Mouse (Mus musculus) midbrain, embryonic 12.5 days (tissue): ENCODE measurements at regions not wholly inside any gene's neighbourhood (a gene's known extent, or its start where the extent isn't known, plus 50 kb on each side); places are given as distances from the start of the nearest gene placed in this dataset.
A peak's percentile ranks its signal among the peaks of the same experiment; 100 is the strongest.

Experiments
- ATAC-seq: fragments of 200-750 bp; cut with Nextera tagmentation; 2 replicates; pipeline ENCODE4 v1.8.0; 2017; ENCODE audit warnings: low read depth, moderate TSS enrichment, moderate library complexity; ENCODE audit not compliant: low FRiP score
- H3K27ac ChIP-seq: fragments of 300-500 bp; sonication (generic); replicated peaks from 2 replicates; pipeline ENCODE4 v1.5.1; 2016; ENCODE audit warnings: mild to moderate bottlenecking
- H3K27me3 ChIP-seq: fragments of 300-500 bp; sonication (generic); 2 replicates; pipeline ENCODE4 v1.6.1; 2016; ENCODE audit warnings: mild to moderate bottlenecking
- H3K36me3 ChIP-seq: fragments of 300-500 bp; sonication (generic); 2 replicates; pipeline ENCODE4 v1.6.1; 2016
- H3K4me1 ChIP-seq: fragments of 300-500 bp; sonication (generic); 2 replicates; pipeline ENCODE4 v1.6.1; 2016
- H3K4me2 ChIP-seq: fragments of 300-500 bp; sonication (generic); replicated peaks from 2 replicates; pipeline ENCODE4 v1.6.1; 2016; ENCODE audit warnings: mild to moderate bottlenecking, moderate library complexity
- H3K4me3 ChIP-seq: fragments of 300-500 bp; sonication (generic); 2 replicates; pipeline ENCODE4 v1.5.1; 2016; ENCODE audit warnings: mild to moderate bottlenecking
- H3K9ac ChIP-seq: fragments of 300-500 bp; sonication (generic); replicated peaks from 2 replicates; pipeline ENCODE4 v1.6.1; 2016; ENCODE audit warnings: mild to moderate bottlenecking, moderate library complexity
- H3K9me3 ChIP-seq: fragments of 300-500 bp; sonication (generic); 2 replicates; pipeline ENCODE4 v1.6.1; 2016; ENCODE audit warnings: mild to moderate bottlenecking
- whole genome bisulfite sequencing: fragments of 180-500 bp; shearing (Covaris S2); methylation state at CpG from one replicate; pipeline ENCODE4 v1.1.7; 2016; 5-methylcytosine and 5-hydroxymethylcytosine counted together

DNA sequence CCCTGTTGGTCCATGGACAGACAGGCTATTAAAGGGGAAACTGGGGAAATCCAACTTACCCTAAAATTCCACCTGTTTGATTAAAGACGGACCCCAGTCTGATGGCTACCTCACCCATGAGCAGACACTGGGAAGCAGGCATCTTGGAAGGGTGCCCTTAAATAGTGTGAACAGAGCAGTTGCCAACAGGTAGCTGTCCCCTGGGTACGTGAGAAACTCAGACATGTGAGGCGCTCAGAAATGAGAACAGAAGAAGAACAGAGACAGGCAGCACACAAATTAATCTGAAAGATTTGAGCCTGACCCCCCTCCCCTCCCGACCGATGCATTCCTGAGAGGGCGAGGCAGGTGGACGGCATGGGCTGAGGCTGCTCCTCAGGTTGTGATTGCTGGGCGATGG, 135.7 kb upstream of the Azi2 start:
- no peak overlapping the region for H3K4me3 ChIP-seq
- no peak overlapping the region for H3K9ac ChIP-seq
- no peaks in the 10 kb centered on the region for H3K9me3 ChIP-seq
- ATAC-seq, result no peak
- H3K4me1 ChIP-seq, result no peaks in the 10 kb centered on the region
- no peaks in the 10 kb centered on the region for H3K27me3 ChIP-seq
- H3K36me3 ChIP-seq, result no peaks in the 10 kb centered on the region
- no peak overlapping the region for H3K4me2 ChIP-seq
- 93% methylated on average over 8 of the region's 8 CpGs for WGBS
- no peak overlapping the region for H3K27ac ChIP-seq

DNA sequence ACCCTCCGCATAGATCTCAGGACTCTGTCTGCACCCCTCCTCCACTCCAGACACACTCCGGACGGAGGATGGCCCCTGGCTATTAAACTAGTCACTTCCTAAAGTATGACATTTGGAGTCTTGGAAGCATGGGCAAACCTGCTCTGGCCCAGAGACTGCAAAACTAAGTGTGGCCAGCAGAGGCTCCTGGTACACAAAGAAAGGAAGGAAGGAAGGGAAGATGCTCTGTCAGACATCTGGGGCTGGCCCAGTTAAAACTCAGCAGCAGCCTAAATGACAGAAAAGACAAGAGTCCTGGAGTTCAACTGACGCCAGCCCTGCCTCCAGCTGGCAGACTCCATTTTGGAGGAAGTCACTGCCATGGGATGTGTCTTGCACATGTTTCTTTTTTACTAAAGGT, 137.3 kb upstream of the Azi2 start:
- no peak for ATAC-seq
- H3K9me3 ChIP-seq, result no peaks in the 10 kb centered on the region
- H3K27me3 ChIP-seq, result no peaks in the 10 kb centered on the region
- no peak overlapping the region for H3K4me2 ChIP-seq
- no peak overlapping the region for H3K27ac ChIP-seq
- 65% methylated on average over 4 of the region's 4 CpGs for WGBS
- no peaks in the 10 kb centered on the region for H3K4me1 ChIP-seq
- H3K4me3 ChIP-seq, result no peak overlapping the region
- H3K9ac ChIP-seq, result no peak overlapping the region
- H3K36me3 ChIP-seq, result no peaks in the 10 kb centered on the region

DNA sequence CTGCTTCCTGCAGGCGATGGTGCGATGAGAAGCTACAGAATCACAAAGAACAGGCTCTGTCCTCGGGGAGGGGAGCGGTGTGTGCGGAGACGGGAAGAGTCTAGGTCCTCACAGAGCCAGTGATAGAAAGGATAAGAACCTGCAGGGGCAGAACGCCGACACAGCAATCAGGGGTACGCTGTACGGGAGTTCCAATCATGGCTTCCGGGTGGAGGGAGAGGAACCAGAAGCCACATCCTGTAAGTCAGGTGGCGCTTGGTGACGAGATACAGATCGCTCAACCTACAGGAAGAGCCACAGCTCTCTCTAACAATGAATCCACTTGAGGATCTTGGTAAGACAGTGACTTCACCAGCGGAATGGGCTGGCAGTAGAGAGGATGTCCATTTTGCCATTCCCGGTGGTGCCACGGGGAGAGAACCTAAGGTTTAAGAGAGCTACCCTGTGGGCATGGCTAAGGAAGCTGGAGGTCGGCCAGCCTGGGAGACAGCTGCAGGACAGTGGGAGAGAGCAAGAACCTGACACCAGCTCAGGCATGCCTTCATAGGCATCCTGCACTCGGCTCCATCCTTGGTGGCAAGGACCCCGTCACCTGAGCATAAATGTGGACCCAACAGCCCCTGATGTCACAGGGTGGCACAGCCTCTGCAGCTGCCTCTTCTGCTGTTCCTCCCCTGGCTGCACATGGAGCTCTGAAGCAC, 137.9 kb upstream of the Azi2 start:
- no peaks in the 10 kb centered on the region for H3K36me3 ChIP-seq
- H3K27me3 ChIP-seq, result no peaks in the 10 kb centered on the region
- no peak overlapping the region for H3K4me2 ChIP-seq
- H3K27ac ChIP-seq, result no peak overlapping the region
- 91% methylated on average over 20 of the region's 20 CpGs for WGBS
- H3K9me3 ChIP-seq, result no peaks in the 10 kb centered on the region
- no peak for ATAC-seq
- H3K4me3 ChIP-seq, result no peak overlapping the region
- no peak overlapping the region for H3K9ac ChIP-seq
- H3K4me1 ChIP-seq, result no peaks in the 10 kb centered on the region

DNA sequence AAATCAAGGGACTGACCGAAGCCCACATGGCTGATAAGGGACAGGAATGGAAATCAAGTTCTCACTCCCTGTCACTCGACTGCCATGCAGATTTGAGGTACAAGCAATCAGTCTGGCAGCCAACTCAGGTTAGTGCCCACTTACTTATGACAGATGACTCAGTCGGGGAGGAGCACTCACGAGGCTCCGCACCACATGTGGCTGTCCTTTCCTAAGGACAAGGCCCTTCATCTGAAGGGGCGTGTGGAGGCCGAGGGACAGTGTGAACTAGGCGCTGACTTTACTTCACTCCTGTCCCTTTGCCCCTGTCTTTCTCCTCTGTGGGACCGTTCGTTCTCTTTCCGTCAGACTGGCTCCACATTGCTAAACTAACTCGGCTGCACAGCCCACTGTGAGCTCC, 139.7 kb upstream of the Azi2 start:
- Histone ChIP-seq H3K36me3 (no peaks in the 10 kb centered on the region), H3K9ac (no peak overlapping the region), H3K4me2 (no peak overlapping the region), H3K27me3 (no peaks in the 10 kb centered on the region), H3K4me3 (no peak overlapping the region), H3K9me3 (no peaks in the 10 kb centered on the region), H3K27ac (no peak overlapping the region), H3K4me1 (no peaks in the 10 kb centered on the region)
- WGBS, result 88% methylated on average over 12 of the region's 12 CpGs
- no peak for ATAC-seq

DNA sequence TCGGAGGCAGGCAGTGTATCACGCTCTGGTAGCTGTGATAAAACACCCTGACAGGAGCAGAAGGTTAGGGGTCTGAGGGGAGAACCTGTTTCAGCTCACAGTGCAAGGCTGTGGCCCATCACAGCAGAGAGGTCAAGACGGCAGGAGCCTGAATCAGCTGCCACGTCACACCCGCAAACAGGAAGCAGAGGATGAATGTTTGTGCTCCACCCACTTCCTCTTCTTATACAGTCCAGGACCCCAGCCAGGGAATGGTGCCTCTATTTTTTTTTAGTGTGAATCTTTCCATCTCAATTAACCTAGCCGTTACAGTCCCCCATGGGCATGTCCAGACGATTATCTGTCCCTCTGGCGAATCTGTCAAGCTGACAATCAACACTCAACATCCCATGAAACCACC, 143.8 kb upstream of the Azi2 start:
- no peaks in the 10 kb centered on the region for H3K9me3 ChIP-seq
- WGBS, result 81% methylated on average over 8 of the region's 8 CpGs
- H3K27me3 ChIP-seq, result no peaks in the 10 kb centered on the region
- H3K4me3 ChIP-seq, result no peak overlapping the region
- no peak overlapping the region for H3K4me2 ChIP-seq
- H3K27ac ChIP-seq, result no peak overlapping the region
- H3K4me1 ChIP-seq, result no peaks in the 10 kb centered on the region
- ATAC-seq, result no peak
- H3K36me3 ChIP-seq, result no peaks in the 10 kb centered on the region
- H3K9ac ChIP-seq, result no peak overlapping the region

DNA sequence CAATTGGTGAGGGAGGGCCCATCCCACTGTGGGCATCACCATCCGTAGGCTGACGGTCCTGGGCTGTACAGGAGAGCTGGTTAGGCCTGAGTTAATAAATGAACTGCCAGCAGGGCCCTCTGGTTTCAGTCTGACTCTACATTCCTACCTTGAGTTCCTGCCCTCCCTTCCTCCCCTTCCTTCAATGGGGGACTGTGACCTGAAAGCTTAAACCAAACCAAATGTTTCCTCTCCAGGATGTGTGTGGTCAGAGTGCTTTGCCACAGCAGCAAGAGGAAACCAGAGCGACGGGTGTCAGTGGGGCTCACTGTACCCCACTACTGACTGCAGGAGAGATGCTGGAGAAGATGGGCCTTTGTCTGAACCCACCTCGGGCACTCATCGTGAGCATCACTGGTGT, 147.7 kb upstream of the Azi2 start:
- Histone ChIP-seq H3K27me3 (no peaks in the 10 kb centered on the region), H3K36me3 (no peaks in the 10 kb centered on the region), H3K27ac (no peak overlapping the region), H3K9ac (no peak overlapping the region), H3K4me1 (no peaks in the 10 kb centered on the region), H3K9me3 (no peaks in the 10 kb centered on the region), H3K4me3 (no peak overlapping the region), H3K4me2 (no peak overlapping the region)
- 88% methylated on average over 6 of the region's 6 CpGs for WGBS
- ATAC-seq, result no peak

DNA sequence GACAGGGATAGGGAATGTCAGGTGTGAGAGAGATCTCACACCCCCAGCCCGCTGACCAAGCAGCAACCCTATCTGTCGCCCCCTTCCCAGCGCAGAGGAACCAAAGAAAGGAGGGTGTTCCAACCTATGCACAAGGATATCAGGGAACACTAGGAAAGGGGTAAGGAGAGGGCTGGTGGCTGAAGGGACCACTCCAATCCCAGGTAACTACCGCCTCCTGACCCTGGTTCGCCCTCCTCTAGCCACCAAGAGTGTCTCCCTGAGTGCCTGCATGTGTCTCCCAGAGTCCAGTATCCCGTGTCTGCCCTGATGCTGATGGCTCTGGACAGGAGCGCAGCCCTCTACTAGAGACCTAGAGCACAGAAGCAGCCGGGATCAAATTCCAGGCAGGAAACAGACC, 167.1 kb upstream of the Azi2 start:
- H3K27me3 ChIP-seq, result peaks cover 34% of the 10 kb centered on the region
- H3K4me2 ChIP-seq, result peak overlapping the region; percentile 97
- H3K9me3 ChIP-seq, result no peaks in the 10 kb centered on the region
- no peaks in the 10 kb centered on the region for H3K36me3 ChIP-seq
- no peak overlapping the region for H3K27ac ChIP-seq
- peaks cover 20% of the 10 kb centered on the region; the same call in 1 of the 2 replicates for H3K4me1 ChIP-seq
- peak; percentile 24 for ATAC-seq
- H3K4me3 ChIP-seq, result peak overlapping the region; percentile 68
- H3K9ac ChIP-seq, result peak overlapping the region; percentile 77
- WGBS, result 33% methylated on average over 8 of the region's 8 CpGs

DNA sequence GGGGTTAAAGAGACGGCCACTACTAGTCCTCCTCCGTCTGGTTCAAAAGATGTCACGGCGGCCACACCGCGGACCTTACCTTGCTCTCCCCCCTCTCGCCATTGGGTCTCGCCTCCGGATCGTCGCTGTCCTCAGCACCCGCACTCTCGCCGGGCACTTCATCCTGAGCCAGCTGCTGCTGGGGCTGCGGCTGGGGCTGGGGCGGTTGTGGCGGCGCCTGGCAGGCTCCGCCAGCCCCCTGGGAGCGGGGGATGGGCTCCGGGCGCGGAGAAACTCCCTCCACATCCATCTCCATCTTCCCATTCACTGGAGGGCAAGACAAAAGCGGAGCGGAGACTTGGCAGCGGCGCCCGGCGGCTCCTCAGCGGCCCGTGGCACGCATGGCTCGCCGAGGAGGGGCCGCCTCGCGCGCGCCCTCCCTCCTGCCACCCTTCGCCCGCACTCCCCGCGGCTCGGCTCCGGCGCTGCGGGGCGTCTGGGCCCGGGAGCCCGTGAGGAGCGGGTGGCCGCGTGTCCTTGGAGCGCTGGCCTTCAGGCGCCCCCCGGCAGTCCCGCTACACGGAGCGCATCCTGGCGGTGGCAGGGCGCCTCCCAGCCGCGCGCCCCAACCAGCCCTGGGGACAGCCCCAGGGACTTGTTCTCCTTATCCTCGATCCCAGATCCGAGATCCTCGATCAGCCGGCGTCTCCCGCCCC, 167.8 kb upstream of the Azi2 start:
- Histone ChIP-seq H3K4me1 (peaks cover 20% of the 10 kb centered on the region; the same call in 1 of the 2 replicates), H3K9me3 (no peaks in the 10 kb centered on the region), H3K4me2 (peak overlapping the region; percentile 97), H3K27ac (peak overlapping the region; percentile 61), H3K27me3 (peaks cover 34% of the 10 kb centered on the region), H3K4me3 (peak overlapping the region; percentile 68), H3K36me3 (no peaks in the 10 kb centered on the region), H3K9ac (peak overlapping the region; percentile 77)
- WGBS, result under 1% methylated on average over 68 of the region's 70 CpGs
- peak; percentile 81 for ATAC-seq

DNA sequence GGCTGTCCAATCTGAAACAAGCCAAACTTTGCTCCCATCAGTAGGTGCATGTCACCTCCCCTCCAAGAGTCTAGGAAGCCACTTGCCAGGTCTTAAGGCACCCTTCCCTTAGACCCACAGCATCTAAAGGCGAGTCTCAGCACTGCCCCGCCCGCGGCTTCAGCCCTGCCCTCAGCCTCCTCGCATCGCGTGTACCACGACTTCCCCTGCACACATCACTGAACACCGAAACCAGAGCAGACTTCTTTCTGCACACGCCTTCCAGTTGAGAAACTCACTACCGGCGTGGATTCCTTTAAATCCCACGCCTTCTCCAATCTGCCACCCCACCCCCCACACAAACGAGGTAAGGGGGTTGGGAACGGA, 168.3 kb upstream of the Azi2 start:
- under 1% methylated on average over 15 of the region's 15 CpGs for WGBS
- Histone ChIP-seq H3K4me2 (peak overlapping the region; percentile 97), H3K9me3 (no peaks in the 10 kb centered on the region), H3K36me3 (no peaks in the 10 kb centered on the region), H3K27ac (peak overlapping the region; percentile 61), H3K4me3 (peak overlapping the region; percentile 68), H3K27me3 (peaks cover 34% of the 10 kb centered on the region), H3K4me1 (peaks cover 20% of the 10 kb centered on the region; the same call in 1 of the 2 replicates), H3K9ac (peak overlapping the region; percentile 77)
- ATAC-seq, result peak; percentile 54

DNA sequence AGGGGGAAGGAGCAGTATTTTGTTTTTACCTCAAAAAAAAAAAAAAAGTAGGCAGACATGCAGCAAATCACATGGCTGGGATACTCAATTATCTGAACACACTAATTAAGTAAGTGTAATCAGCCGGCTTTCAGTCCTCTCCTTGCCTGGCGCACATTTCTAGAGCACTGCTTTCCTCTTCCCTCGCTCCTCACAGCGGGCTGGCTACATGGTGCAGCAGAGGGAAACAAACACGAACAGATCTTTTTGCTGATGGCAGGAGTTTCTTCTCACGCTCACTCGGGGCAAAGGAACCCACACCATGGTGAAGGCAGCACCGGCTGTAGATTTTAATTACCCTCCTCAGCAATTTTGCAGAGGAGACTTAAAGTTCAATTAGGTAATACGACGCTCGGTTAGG, 169.7 kb upstream of the Azi2 start:
- Histone ChIP-seq H3K9me3 (no peaks in the 10 kb centered on the region), H3K27me3 (peaks cover 34% of the 10 kb centered on the region), H3K4me2 (peak overlapping the region; percentile 97), H3K36me3 (no peaks in the 10 kb centered on the region), H3K9ac (no peak overlapping the region), H3K4me1 (peaks cover 20% of the 10 kb centered on the region; the same call in 1 of the 2 replicates), H3K4me3 (peak overlapping the region; percentile 7; the same call in 1 of the 2 replicates), H3K27ac (no peak overlapping the region)
- 54% methylated on average over 11 of the region's 11 CpGs for WGBS
- no peak for ATAC-seq

DNA sequence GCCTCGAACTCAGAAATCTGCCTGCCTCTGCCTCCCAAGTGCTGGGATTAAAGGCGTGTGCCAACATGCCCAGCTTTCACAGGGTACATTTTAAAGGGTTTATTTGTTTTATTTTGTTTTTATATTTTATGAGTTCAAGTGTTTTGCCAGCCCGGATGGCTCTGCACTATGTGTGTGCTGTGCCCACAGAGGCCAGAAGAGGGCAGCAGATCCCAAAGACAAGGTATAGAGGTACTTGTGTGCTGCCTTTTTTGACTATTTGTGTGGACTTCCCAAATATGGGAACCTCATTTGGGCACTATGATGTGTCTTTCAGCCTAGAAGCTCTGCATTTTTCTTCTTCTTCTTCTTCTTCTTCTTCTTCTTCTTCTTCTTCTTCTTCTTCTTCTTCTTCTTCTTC, 176.4 kb upstream of the Azi2 start:
- Histone ChIP-seq H3K9me3 (no peaks in the 10 kb centered on the region), H3K4me3 (no peak overlapping the region), H3K36me3 (no peaks in the 10 kb centered on the region), H3K27ac (no peak overlapping the region), H3K9ac (no peak overlapping the region), H3K4me2 (no peak overlapping the region), H3K4me1 (no peaks in the 10 kb centered on the region), H3K27me3 (no peaks in the 10 kb centered on the region)
- ATAC-seq, result no peak
- WGBS, result 94% methylated on average over 3 of the region's 3 CpGs

DNA sequence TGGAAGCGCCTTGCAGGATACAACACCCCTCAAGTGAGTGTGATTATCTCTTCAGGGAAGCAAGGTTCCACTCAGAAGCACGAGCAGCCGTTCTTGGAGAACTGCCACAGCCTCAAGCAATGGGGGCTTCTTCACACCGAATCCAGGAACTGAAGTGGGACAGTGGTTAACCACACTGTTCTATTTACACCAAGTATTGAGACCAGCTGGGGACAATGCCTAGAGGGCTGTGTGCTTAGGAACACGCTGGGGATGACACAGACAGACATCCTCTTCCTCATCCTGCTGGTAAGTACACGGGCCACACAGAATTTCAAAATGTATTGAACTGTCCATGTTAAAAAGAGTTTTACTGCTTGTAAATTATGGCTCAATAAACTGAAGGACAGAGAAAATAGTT, 177.0 kb upstream of the Azi2 start:
- WGBS, result 88% methylated on average over 6 of the region's 6 CpGs
- no peak for ATAC-seq
- Histone ChIP-seq H3K9ac (no peak overlapping the region), H3K9me3 (no peaks in the 10 kb centered on the region), H3K36me3 (no peaks in the 10 kb centered on the region), H3K4me2 (no peak overlapping the region), H3K27ac (no peak overlapping the region), H3K4me3 (no peak overlapping the region), H3K4me1 (no peaks in the 10 kb centered on the region), H3K27me3 (no peaks in the 10 kb centered on the region)
